Mouse (Mus musculus): ENCODE measurements around the gene Bach1. TPM values are rescaled to one million over a fixed set of nuclear protein-coding genes. Genes with fewer than 3 reads are reported as not detected.

The Bach1 gene
- polyA plus RNA-seq, 1 experiment, result not detected

DNA sequence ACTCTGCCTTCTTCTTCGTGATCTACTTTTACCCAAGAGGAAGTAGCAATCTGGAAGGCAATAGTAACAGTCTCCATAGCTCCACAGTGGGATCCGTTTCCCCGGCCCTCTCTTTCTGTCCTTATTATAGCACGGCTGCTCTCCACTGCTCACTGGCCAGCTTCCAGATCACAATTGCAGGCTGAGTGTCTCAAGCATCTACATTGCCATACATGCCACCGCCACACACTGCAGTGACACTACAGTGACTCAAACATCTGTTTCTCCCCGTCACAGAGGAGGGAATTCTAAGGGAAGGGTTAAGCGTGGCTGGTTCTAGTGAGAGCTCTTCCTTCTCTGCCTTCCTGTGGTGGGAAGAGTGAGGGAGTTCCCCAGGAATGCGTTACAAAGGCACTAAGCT, 9.5 kb upstream of the Bach1 start:
- no peak overlapping the region; the same call in 1 of the 2 replicates for H3K27ac ChIP-seq (ENCODE audit: insufficient read depth, low read depth, low read length)
- 31% methylated on average over 8 of the region's 8 CpGs for WGBS
- no peaks in the 10 kb centered on the region for H3K4me1 ChIP-seq (ENCODE audit: control insufficient read depth, insufficient read depth, low read length)
- no peak overlapping the region for H3K4me3 ChIP-seq (ENCODE audit: insufficient read depth, low read depth, low read length)
- TF ChIP-seq POLR2A (IDR thresholded peaks at IDR 0.05; ENCODE audit: insufficient read depth, low read depth, low read length), result no peak
- TF ChIP-seq CTCF (IDR thresholded peaks at IDR 0.05; ENCODE audit: insufficient read depth, low read depth, low read length), result no peak

- 0 out of 2 replicates have a peak, but pooled peaks cover 2% of the 10 kb centered on the region for H3K4me1 ChIP-seq (ENCODE audit: control insufficient read depth, insufficient read depth, low read length)
- no peak overlapping the region for H3K27ac ChIP-seq (ENCODE audit: insufficient read depth, low read depth, low read length)
- H3K4me3 ChIP-seq (ENCODE audit: insufficient read depth, low read depth, low read length), result no peak overlapping the region
- 80% methylated on average over 4 of the region's 4 CpGs for WGBS
- TF ChIP-seq CTCF (IDR thresholded peaks at IDR 0.05; ENCODE audit: insufficient read depth, low read depth, low read length) (no peak), POLR2A (IDR thresholded peaks at IDR 0.05; ENCODE audit: insufficient read depth, low read depth, low read length) (no peak)
Observed at GRCm38 (mm10) chr16:87690506-87690905, 8.2 kb upstream of the Bach1 start.

GRCm38 (mm10) chr16:87691102-87691501, 7.6 kb upstream of the Bach1 start:
- 0 out of 2 replicates have a peak, but pooled peaks cover 2% of the 10 kb centered on the region for H3K4me1 ChIP-seq (ENCODE audit: control insufficient read depth, insufficient read depth, low read length)
- H3K4me3 ChIP-seq (ENCODE audit: insufficient read depth, low read depth, low read length), result no peak overlapping the region
- H3K27ac ChIP-seq (ENCODE audit: insufficient read depth, low read depth, low read length), result no peak overlapping the region
- no peak for TF ChIP-seq CTCF (IDR thresholded peaks at IDR 0.05; ENCODE audit: insufficient read depth, low read depth, low read length)
- TF ChIP-seq POLR2A (IDR thresholded peaks at IDR 0.05; ENCODE audit: insufficient read depth, low read depth, low read length), result no peak
- 97% methylated on average over 4 of the region's 4 CpGs for WGBS

- Histone ChIP-seq H3K27ac (ENCODE audit: insufficient read depth, low read depth, low read length) (no peak overlapping the region), H3K4me1 (ENCODE audit: control insufficient read depth, insufficient read depth, low read length) (0 out of 2 replicates have a peak, but pooled peaks cover 2% of the 10 kb centered on the region), H3K4me3 (ENCODE audit: insufficient read depth, low read depth, low read length) (no peak overlapping the region)
- no peak for TF ChIP-seq CTCF (IDR thresholded peaks at IDR 0.05; ENCODE audit: insufficient read depth, low read depth, low read length)
- TF ChIP-seq POLR2A (IDR thresholded peaks at IDR 0.05; ENCODE audit: insufficient read depth, low read depth, low read length), result no peak
- 90% methylated on average over 2 of the region's 2 CpGs for WGBS
Observed at GRCm38 (mm10) chr16:87692591-87692990, 6.2 kb upstream of the Bach1 start.

DNA sequence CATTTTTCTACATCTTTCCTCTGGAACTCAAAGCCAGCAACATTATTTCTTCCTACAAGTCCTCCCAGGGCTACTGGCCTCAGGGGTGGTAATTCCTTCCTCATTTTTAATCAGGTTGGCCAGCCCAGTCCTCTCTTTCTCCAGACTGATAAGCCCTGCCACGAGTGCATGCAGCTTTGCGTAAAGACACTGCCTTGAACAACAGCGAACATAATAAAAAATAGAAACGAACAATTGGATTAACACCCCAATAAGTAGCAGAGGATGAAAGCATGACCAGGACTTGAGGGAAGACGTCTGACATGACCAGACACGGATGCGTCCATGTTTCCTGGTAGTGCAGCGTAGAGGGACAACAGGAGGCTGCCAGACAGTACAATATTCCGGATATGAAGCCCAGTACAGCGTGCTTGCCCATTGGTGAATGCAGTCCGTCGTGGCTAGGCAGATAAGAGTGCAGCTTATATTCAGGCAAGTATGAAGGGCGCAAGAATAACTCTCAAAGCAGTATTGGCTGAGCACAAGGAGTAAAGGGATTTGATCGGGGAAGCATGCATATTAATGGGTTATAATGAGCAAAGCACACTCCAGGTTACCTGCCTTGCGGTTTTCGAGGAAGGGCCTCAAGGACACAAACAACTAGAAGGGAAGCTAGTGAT, 909 bp upstream of the Bach1 start:
- H3K4me1 ChIP-seq (ENCODE audit: control insufficient read depth, insufficient read depth, low read length), result peaks cover 10% of the 10 kb centered on the region
- TF ChIP-seq CTCF (IDR thresholded peaks at IDR 0.05; ENCODE audit: insufficient read depth, low read depth, low read length) (no peak), POLR2A (IDR thresholded peaks at IDR 0.05; ENCODE audit: insufficient read depth, low read depth, low read length) (no peak)
- WGBS, result 53% methylated on average over 16 of the region's 16 CpGs
- H3K27ac ChIP-seq (ENCODE audit: insufficient read depth, low read depth, low read length), result no peak overlapping the region
- no peak overlapping the region for H3K4me3 ChIP-seq (ENCODE audit: insufficient read depth, low read depth, low read length)

- peak overlapping the region; percentile 93 for H3K4me3 ChIP-seq (ENCODE audit: insufficient read depth, low read depth, low read length)
- under 1% methylated on average over 20 of the region's 20 CpGs for WGBS
- TF ChIP-seq CTCF (IDR thresholded peaks at IDR 0.05; ENCODE audit: insufficient read depth, low read depth, low read length) (no peak), POLR2A (IDR thresholded peaks at IDR 0.05; ENCODE audit: insufficient read depth, low read depth, low read length) (no peak)
- peak overlapping the region; percentile 78 for H3K27ac ChIP-seq (ENCODE audit: insufficient read depth, low read depth, low read length)
- peaks cover 10% of the 10 kb centered on the region for H3K4me1 ChIP-seq (ENCODE audit: control insufficient read depth, insufficient read depth, low read length)
Observed at GRCm38 (mm10) chr16:87699306-87699692, 554 bp downstream of the Bach1 start.

DNA sequence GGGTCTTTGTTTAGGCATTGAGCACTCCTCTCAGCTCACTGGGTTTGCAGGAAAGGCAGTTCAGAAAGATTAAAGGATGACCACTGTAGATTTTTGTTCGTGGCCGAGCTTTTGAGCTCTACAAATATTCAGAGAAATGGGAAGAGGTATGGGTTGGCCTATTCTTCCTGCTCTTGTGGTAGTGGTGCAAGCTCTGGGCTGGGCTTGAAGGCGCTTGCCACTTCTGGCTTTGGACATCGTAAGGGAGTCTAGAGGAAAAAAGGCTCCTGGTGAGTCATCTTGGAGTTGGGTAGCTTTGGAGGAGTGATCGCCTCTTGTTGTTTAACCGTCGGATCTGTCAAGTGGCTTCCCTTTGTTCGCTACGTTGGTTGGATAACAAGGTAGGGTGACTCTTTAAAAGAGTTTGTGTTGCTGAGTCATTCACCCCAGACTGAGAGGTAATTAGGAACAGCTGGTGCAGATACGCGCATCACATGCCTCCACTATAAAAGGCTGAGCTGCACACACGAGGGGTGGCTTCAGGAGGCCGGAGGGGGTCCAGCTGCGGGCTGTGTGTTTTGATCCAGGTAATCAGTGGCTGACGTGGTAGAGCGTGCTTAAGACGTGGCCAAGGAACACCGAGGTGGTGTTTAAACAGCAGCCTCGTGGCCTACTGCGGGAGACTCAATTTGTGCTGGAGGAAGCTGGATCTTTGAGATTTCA, 1.1 kb downstream of the Bach1 start:
- Histone ChIP-seq H3K27ac (ENCODE audit: insufficient read depth, low read depth, low read length) (peak overlapping the region; percentile 78), H3K4me1 (ENCODE audit: control insufficient read depth, insufficient read depth, low read length) (peaks cover 10% of the 10 kb centered on the region), H3K4me3 (ENCODE audit: insufficient read depth, low read depth, low read length) (peak overlapping the region; percentile 93)
- no peak for TF ChIP-seq CTCF (IDR thresholded peaks at IDR 0.05; ENCODE audit: insufficient read depth, low read depth, low read length)
- TF ChIP-seq POLR2A (IDR thresholded peaks at IDR 0.05; ENCODE audit: insufficient read depth, low read depth, low read length), result no peak
- WGBS, result 1% methylated on average over 20 of the region's 20 CpGs

DNA sequence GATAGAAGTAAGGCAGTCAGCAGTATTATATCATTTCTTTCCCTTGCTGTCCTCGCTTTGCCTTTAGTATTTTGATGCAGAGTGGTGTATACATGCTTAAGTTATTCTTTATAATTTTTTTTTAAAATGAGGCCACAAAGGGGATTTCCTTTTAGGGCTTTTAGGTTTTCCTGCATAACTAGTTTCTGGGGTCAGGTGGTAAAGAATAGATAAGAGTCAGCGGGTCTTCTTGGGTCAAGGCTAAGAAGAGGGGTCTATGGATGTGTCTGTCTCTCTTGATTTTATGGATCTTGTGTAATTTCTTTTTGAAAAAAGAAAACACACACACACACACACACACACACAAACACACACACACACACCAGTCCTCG, 1.6 kb downstream of the Bach1 start:
- H3K4me1 ChIP-seq (ENCODE audit: control insufficient read depth, insufficient read depth, low read length), result peaks cover 9% of the 10 kb centered on the region
- TF ChIP-seq CTCF (IDR thresholded peaks at IDR 0.05; ENCODE audit: insufficient read depth, low read depth, low read length) (no peak), POLR2A (IDR thresholded peaks at IDR 0.05; ENCODE audit: insufficient read depth, low read depth, low read length) (no peak)
- H3K27ac ChIP-seq (ENCODE audit: insufficient read depth, low read depth, low read length), result peak overlapping the region; percentile 78
- H3K4me3 ChIP-seq (ENCODE audit: insufficient read depth, low read depth, low read length), result peak overlapping the region; percentile 93; the same call in 1 of the 2 replicates
- WGBS, result 36% methylated on average over 3 of the region's 3 CpGs

- 94% methylated on average over 2 of the region's 2 CpGs for WGBS
- peaks cover 20% of the 10 kb centered on the region for H3K4me1 ChIP-seq (ENCODE audit: control insufficient read depth, insufficient read depth, low read length)
- TF ChIP-seq POLR2A (IDR thresholded peaks at IDR 0.05; ENCODE audit: insufficient read depth, low read depth, low read length) (no peak), CTCF (IDR thresholded peaks at IDR 0.05; ENCODE audit: insufficient read depth, low read depth, low read length) (no peak)
- no peak overlapping the region for H3K4me3 ChIP-seq (ENCODE audit: insufficient read depth, low read depth, low read length)
- H3K27ac ChIP-seq (ENCODE audit: insufficient read depth, low read depth, low read length), result no peak overlapping the region
Observed at GRCm38 (mm10) chr16:87701891-87702290, 3.1 kb downstream of the Bach1 start.

Data from olfactory bulb, adult 2 months (tissue).